Mouse (Mus musculus): ENCODE results near the gene Ddx49. TPM values are rescaled to one million over a fixed set of nuclear protein-coding genes. Genes with fewer than 3 reads are reported as not detected.
A peak's percentile ranks its signal among the peaks of the same experiment; 100 is the strongest.

The Ddx49 gene
- polyA plus RNA-seq, 1 experiment from 2014 or later: 37.6 TPM

DNA sequence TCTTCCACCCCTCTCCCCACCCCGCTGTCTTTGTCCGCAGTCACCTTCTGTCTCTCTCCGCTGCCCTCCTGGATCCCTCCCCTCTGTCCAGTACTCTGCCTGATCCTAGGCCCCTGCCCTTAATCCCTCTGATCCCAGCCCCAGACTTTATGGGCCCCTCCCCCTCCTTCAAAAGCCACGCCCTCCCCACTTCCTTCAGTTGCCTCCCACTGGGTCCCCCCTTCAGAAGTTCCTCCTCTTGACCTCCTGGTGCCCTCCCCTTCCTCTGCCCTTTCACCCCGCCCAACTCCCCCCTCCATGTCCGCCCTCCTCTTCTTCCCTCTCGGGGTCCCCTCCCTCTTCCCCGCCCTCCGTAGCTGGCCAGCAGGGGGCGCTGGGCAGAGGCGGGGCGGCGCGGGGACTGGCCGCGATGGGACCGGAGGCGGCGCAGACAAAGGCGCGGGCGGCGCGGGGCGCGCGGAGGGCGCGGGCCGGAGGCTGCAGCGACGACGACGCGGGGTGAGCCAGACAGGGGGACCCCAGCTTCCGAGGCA, 19.6 kb downstream of the Ddx49 start, which contains the start of gene Homer3:
Gene Homer3 (plus strand): TSS at position 225 of the 533 bp plus-strand sequence.
- peak within 1 kb of the TSS; percentile 96 for H3K4me2 ChIP-seq
- H3K9ac ChIP-seq (ENCODE audit: low read depth, low read length): peak within 1 kb of the TSS; percentile 98
- H3K4me1 ChIP-seq (ENCODE audit: control insufficient read depth, insufficient read depth, low read length): peaks cover 18% of the 10 kb centered on the region
- ATAC-seq (replicated peaks; ENCODE audit: insufficient number of reproducible peaks, low FRiP score, low TSS enrichment): peak; percentile 79
- peak within 1 kb of the TSS; percentile 76 for H3K27ac ChIP-seq (ENCODE audit: low read depth, low read length)
- H3K27me3 ChIP-seq (ENCODE audit: control insufficient read depth, insufficient read depth, low read length): no peaks in the 10 kb centered on the region
- peak within 1 kb of the TSS; percentile 86 for H3K4me3 ChIP-seq (ENCODE audit: low read depth, low read length)
- H3K36me3 ChIP-seq (ENCODE audit: control insufficient read depth, insufficient read depth, low read length): peaks cover 24% of the 10 kb centered on the region
- 1% methylated on average over 34 of the region's 36 CpGs for whole genome bisulfite sequencing (ENCODE audit: insufficient replicate concordance)
- H3K9me3 ChIP-seq (replicated peaks; ENCODE audit: control insufficient read depth, low read length): no peaks in the 10 kb centered on the region

DNA sequence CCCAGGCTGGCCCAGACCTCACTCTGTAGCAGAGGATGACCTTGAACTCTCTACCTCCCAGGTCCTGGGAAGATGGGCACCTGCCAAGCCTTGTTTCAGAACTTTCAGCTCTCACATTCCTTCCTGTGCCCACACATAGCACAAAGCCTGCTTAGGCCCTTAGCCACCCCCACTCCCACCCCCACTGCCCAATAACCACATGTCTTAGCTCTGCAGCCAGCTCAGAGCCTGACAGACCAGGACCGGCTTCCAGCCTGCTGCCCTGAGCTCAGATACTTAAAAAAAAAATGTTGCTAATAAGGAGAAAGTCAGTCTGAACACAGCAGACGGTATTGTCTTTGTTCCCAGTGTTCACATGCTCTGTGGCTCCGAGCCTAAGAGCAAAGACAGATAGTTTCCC, 21.3 kb downstream of the Ddx49 start:
- H3K27me3 ChIP-seq (ENCODE audit: control insufficient read depth, insufficient read depth, low read length): no peaks in the 10 kb centered on the region
- peak overlapping the region; percentile 49; the same call in 1 of the 2 replicates for H3K9ac ChIP-seq (ENCODE audit: low read depth, low read length)
- peak overlapping the region; percentile 10; the same call in 1 of the 2 replicates for H3K27ac ChIP-seq (ENCODE audit: low read depth, low read length)

DNA sequence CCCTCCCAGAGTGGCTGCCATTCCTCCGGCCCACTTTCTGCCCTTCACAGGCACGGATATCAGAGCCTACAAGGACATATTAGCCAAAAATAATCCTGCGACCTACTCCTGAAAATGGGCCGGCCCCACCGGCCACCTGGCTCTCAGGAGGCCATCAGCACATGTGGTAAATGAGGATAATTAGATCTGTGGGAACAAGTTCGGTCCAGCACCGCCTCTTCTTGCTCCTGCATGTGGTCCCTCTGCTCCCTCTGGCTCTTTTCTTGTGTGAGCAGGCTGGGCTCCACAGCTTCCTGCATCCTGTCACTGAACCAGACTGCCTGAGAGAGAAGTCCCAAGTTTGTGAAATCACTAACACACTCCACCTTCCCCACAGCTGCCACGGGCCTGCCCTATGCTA, 23.0 kb downstream of the Ddx49 start:
- peak overlapping the region; percentile 54 for H3K27ac ChIP-seq (ENCODE audit: low read depth, low read length)
- H3K4me1 ChIP-seq (ENCODE audit: control insufficient read depth, insufficient read depth, low read length): peaks cover 16% of the 10 kb centered on the region
- H3K4me2 ChIP-seq: no peak overlapping the region
- H3K4me3 ChIP-seq (ENCODE audit: low read depth, low read length): no peak overlapping the region
- H3K9ac ChIP-seq (ENCODE audit: low read depth, low read length): peak overlapping the region; percentile 10; the same call in 1 of the 2 replicates
- no peak for ATAC-seq (replicated peaks; ENCODE audit: insufficient number of reproducible peaks, low FRiP score, low TSS enrichment)
- 48% methylated on average over 8 of the region's 8 CpGs for WGBS (ENCODE audit: insufficient replicate concordance)
- H3K36me3 ChIP-seq (ENCODE audit: control insufficient read depth, insufficient read depth, low read length): no peaks in the 10 kb centered on the region
- H3K27me3 ChIP-seq (ENCODE audit: control insufficient read depth, insufficient read depth, low read length): no peaks in the 10 kb centered on the region
- H3K9me3 ChIP-seq (replicated peaks; ENCODE audit: control insufficient read depth, low read length): no peaks in the 10 kb centered on the region

More for the DNA sequence above, 21.3 kb downstream of the Ddx49 start:
- Histone ChIP-seq H3K36me3 (ENCODE audit: control insufficient read depth, insufficient read depth, low read length) (peaks cover 11% of the 10 kb centered on the region), H3K4me1 (ENCODE audit: control insufficient read depth, insufficient read depth, low read length) (peaks cover 18% of the 10 kb centered on the region), H3K4me3 (ENCODE audit: low read depth, low read length) (no peak overlapping the region), H3K9me3 (replicated peaks; ENCODE audit: control insufficient read depth, low read length) (no peaks in the 10 kb centered on the region), H3K4me2 (no peak overlapping the region)
- ATAC-seq (replicated peaks; ENCODE audit: insufficient number of reproducible peaks, low FRiP score, low TSS enrichment): no peak
- WGBS (ENCODE audit: insufficient replicate concordance): 45% methylated on average over 3 of the region's 3 CpGs

DNA sequence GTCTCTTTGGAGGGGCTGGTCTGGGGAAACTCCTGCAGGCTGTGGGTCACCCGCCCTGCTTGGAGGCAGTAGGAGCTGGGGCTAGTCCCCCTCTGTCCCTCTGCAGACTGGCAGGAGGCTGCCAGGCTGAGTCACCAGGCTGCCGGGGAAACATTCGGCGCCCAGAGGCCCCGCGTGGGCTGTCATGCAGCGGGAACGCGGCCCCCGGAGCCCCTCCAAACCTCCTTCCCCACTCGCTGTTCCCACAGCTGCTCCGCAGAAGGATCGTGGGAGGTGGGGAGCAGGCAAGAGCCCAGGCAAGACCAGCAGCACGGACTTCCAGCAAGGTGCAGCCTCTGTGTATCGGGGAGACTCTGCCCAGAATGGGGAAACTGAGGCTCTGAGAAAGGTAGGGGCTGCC, 24.1 kb downstream of the Ddx49 start:
- Histone ChIP-seq H3K9me3 (replicated peaks; ENCODE audit: control insufficient read depth, low read length) (no peaks in the 10 kb centered on the region), H3K4me3 (ENCODE audit: low read depth, low read length) (no peak overlapping the region), H3K9ac (ENCODE audit: low read depth, low read length) (no peak overlapping the region), H3K36me3 (ENCODE audit: control insufficient read depth, insufficient read depth, low read length) (no peaks in the 10 kb centered on the region), H3K4me1 (ENCODE audit: control insufficient read depth, insufficient read depth, low read length) (peaks cover 15% of the 10 kb centered on the region), H3K27ac (ENCODE audit: low read depth, low read length) (peak overlapping the region; percentile 22; the same call in 1 of the 2 replicates), H3K4me2 (no peak overlapping the region), H3K27me3 (ENCODE audit: control insufficient read depth, insufficient read depth, low read length) (no peaks in the 10 kb centered on the region)
- ATAC-seq (replicated peaks; ENCODE audit: insufficient number of reproducible peaks, low FRiP score, low TSS enrichment): no peak
- WGBS (ENCODE audit: insufficient replicate concordance): 61% methylated on average over 15 of the region's 15 CpGs

DNA sequence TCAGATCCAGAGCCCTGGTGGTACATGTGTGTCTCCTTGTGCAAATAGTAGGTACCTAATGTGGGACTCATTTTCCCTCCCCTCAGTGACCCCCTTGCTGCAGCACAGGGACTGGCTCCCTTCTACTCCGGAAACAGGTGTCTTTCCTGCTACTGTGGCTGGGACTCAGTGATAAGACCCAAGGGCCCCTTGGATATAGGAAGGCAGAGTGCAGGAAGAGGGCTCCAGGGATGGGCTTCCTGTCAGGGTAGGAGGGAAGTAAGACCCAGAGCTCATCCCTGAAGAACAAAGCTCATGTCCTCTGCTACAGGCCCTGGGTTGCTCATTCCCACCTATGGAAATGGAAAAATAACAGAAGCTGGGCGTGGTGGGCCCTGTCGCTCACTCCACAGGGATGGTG, 25.8 kb downstream of the Ddx49 start:
- Histone ChIP-seq H3K4me3 (ENCODE audit: low read depth, low read length) (no peak overlapping the region), H3K9ac (ENCODE audit: low read depth, low read length) (no peak overlapping the region), H3K4me2 (no peak overlapping the region), H3K9me3 (replicated peaks; ENCODE audit: control insufficient read depth, low read length) (no peaks in the 10 kb centered on the region), H3K27ac (ENCODE audit: low read depth, low read length) (peak overlapping the region; percentile 64), H3K27me3 (ENCODE audit: control insufficient read depth, insufficient read depth, low read length) (no peaks in the 10 kb centered on the region), H3K4me1 (ENCODE audit: control insufficient read depth, insufficient read depth, low read length) (peaks cover 13% of the 10 kb centered on the region), H3K36me3 (ENCODE audit: control insufficient read depth, insufficient read depth, low read length) (no peaks in the 10 kb centered on the region)
- ATAC-seq (replicated peaks; ENCODE audit: insufficient number of reproducible peaks, low FRiP score, low TSS enrichment): peak; percentile 44; the same call in 1 of the 2 replicates
- WGBS (ENCODE audit: insufficient replicate concordance): 57% methylated on average over 3 of the region's 3 CpGs

- Histone ChIP-seq H3K27me3 (ENCODE audit: control insufficient read depth, insufficient read depth, low read length) (no peaks in the 10 kb centered on the region), H3K4me1 (ENCODE audit: control insufficient read depth, insufficient read depth, low read length) (peaks cover 7% of the 10 kb centered on the region; the same call in 1 of the 2 replicates), H3K27ac (ENCODE audit: low read depth, low read length) (no peak overlapping the region), H3K4me3 (ENCODE audit: low read depth, low read length) (no peak overlapping the region), H3K9me3 (replicated peaks; ENCODE audit: control insufficient read depth, low read length) (no peaks in the 10 kb centered on the region), H3K36me3 (ENCODE audit: control insufficient read depth, insufficient read depth, low read length) (no peaks in the 10 kb centered on the region), H3K9ac (ENCODE audit: low read depth, low read length) (no peak overlapping the region), H3K4me2 (no peak overlapping the region)
- ATAC-seq (replicated peaks; ENCODE audit: insufficient number of reproducible peaks, low FRiP score, low TSS enrichment): no peak
Observed at GRCm38 (mm10) chr8:70274350-70274749, 27.9 kb downstream of the Ddx49 start.

DNA sequence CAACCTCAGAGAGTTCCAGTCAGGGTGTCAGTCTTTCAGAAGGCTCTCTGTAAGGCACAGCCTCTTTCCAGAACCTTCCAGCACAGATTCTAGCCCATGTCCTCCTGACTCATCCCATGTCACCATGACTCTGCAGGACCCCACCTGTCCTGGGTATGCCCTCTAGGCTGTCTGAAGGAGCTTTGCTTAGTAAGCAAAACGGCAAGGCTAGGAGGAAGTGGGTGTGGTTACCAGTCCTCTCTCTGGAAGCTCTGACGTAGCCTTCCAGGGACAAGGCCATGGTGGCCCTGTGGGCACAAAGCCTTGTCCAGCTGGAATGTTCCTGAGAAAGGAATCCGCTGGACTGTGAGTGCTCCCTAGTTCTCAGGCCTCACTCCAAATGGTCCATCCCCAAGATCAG, 29.3 kb downstream of the Ddx49 start:
- WGBS (ENCODE audit: insufficient replicate concordance): 54% methylated on average over 3 of the region's 3 CpGs
- Histone ChIP-seq H3K9me3 (replicated peaks; ENCODE audit: control insufficient read depth, low read length) (no peaks in the 10 kb centered on the region), H3K27ac (ENCODE audit: low read depth, low read length) (no peak overlapping the region), H3K36me3 (ENCODE audit: control insufficient read depth, insufficient read depth, low read length) (no peaks in the 10 kb centered on the region), H3K9ac (ENCODE audit: low read depth, low read length) (no peak overlapping the region; the same call in 1 of the 2 replicates), H3K4me3 (ENCODE audit: low read depth, low read length) (no peak overlapping the region), H3K27me3 (ENCODE audit: control insufficient read depth, insufficient read depth, low read length) (no peaks in the 10 kb centered on the region), H3K4me1 (ENCODE audit: control insufficient read depth, insufficient read depth, low read length) (peaks cover 4% of the 10 kb centered on the region; the same call in 1 of the 2 replicates), H3K4me2 (no peak overlapping the region)
- ATAC-seq (replicated peaks; ENCODE audit: insufficient number of reproducible peaks, low FRiP score, low TSS enrichment): 0 out of 2 replicates have a peak, but pooled peaks have one; percentile 20

- no peak for ATAC-seq (replicated peaks; ENCODE audit: insufficient number of reproducible peaks, low FRiP score, low TSS enrichment)
- Histone ChIP-seq H3K4me3 (ENCODE audit: low read depth, low read length) (no peak overlapping the region), H3K36me3 (ENCODE audit: control insufficient read depth, insufficient read depth, low read length) (peaks cover 11% of the 10 kb centered on the region), H3K27me3 (ENCODE audit: control insufficient read depth, insufficient read depth, low read length) (no peaks in the 10 kb centered on the region), H3K27ac (ENCODE audit: low read depth, low read length) (peak overlapping the region; percentile 46), H3K9me3 (replicated peaks; ENCODE audit: control insufficient read depth, low read length) (no peaks in the 10 kb centered on the region), H3K4me1 (ENCODE audit: control insufficient read depth, insufficient read depth, low read length) (peaks cover 2% of the 10 kb centered on the region; the same call in 1 of the 2 replicates), H3K4me2 (no peak overlapping the region), H3K9ac (ENCODE audit: low read depth, low read length) (no peak overlapping the region)
- WGBS (ENCODE audit: insufficient replicate concordance): 44% methylated on average over 11 of the region's 11 CpGs
Observed at GRCm38 (mm10) chr8:70268799-70269565, 33.3 kb downstream of the Ddx49 start.

Data from heart, embryonic 11.5 days (tissue).